Mouse (Mus musculus) thymus, adult 2 months (tissue): ENCODE measurements at regions not wholly inside any gene's neighbourhood (a gene's known extent, or its start where the extent isn't known, plus 50 kb on each side); places are given as distances from the start of the nearest gene placed in this dataset.

Experiments used
- CTCF ChIP-seq: fragments of 200-500 bp; IDR thresholded peaks from 2 replicates; pipeline ENCODE4 v1.5.1; 2012; ENCODE audit warnings: mild to moderate bottlenecking, control low read depth, low read length, moderate library complexity, borderline replicate concordance; ENCODE audit not compliant: control insufficient read depth, poor library complexity, insufficient read depth; ENCODE audit errors: extremely low read depth
- POLR2A ChIP-seq: fragments of 200-500 bp; IDR thresholded peaks from 2 replicates; pipeline ENCODE4 v1.6.1; 2012; ENCODE audit warnings: mild to moderate bottlenecking, low read length, control low read depth, moderate library complexity; ENCODE audit not compliant: control insufficient read depth, poor library complexity, insufficient read depth; ENCODE audit errors: extremely low read depth

DNA sequence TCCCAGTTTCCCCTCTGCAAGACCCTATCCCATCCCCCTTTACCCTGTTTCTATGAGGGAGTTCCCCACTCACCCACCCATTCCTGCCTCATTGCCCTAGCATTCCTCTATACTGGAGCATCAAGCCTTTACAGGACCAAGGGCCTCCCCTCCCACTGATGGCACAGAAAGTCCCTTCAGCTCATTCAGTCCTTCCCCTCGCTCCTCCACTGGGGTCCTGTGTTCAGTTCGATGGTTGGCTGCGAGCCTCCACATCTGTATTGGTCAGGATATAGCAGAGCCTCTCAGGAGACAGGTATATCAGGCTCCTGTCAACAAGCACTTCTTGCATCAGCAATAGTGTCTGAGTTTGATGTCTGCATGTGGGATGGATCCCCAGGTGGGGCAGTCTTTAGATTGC is 346.4 kb upstream of the Akr1e1 start:
- no peak for TF ChIP-seq CTCF
- no peak for TF ChIP-seq POLR2A
